Mouse (Mus musculus) liver, postnatal 0 days (tissue): ENCODE measurements at regions not wholly inside any gene's neighbourhood (a gene's known extent, or its start where the extent isn't known, plus 50 kb on each side); places are given as distances from the start of the nearest gene placed in this dataset.

Experiments used
- CTCF ChIP-seq: sonication (generic); IDR thresholded peaks from 2 replicates; pipeline ENCODE4 v1.5.1; 2016; ENCODE audit warnings: antibody characterized with exemption, low read depth
- EP300 ChIP-seq: IDR thresholded peaks from 2 replicates; pipeline ENCODE4 v1.6.1; 2016; ENCODE audit warnings: antibody characterized with exemption, low read depth, mild to moderate bottlenecking

DNA sequence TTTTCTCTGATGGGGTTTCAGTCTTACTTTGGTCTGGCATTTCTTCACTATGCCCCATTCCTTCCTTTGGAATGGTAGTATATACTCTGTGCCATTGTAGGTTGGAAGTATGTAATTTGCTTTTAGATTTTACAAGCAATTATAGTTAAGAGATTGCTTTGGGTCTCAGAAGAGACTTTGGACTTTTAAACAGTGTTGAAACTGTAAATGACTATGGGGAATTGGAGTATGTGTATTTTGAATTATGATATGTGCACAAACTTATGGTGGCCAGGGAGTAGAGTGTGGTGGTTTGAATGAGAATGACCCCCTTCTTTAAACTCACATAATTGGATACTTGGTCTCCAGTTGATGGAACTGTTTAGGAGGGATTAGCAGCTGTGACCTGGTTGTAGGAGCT is 546.2 kb downstream of the Hace1 start:
- TF ChIP-seq EP300 (no peak), CTCF (no peak)
